Mouse (Mus musculus) CD4-positive naive resting alpha-beta T cell, adult 76 days (primary cell): ENCODE measurements around the gene Rab30. TPM values are rescaled to one million over a fixed set of nuclear protein-coding genes. Genes with fewer than 3 reads are reported as not detected.

Source experiments
- total RNA-seq: library from RNA; stranded (reverse); gene quantifications from one replicate; pipeline ENCODE4 v1.2.4, GENCODE M21; 2023

Gene Rab30
- total RNA-seq: 7.7 TPM

GRCm38 (mm10) chr7:92741152-92741860 is at the start of gene Rab30:
Rab30 (plus strand) TSS chr7:92741603.

GRCm38 (mm10) chr7:92874116-92874675 is 132.8 kb downstream of the Rab30 start, which contains the start of the genes Ddias and Prcp:
Ddias (minus strand) TSS chr7:92874247.
Prcp (plus strand) TSS chr7:92874470.

Other genes with a start within 250 kb of the Rab30 start
- gene Ccdc90b, start 180.5 kb upstream of the Rab30 start, total RNA-seq: 8.0 TPM
- gene Ankrd42, start 104.5 kb upstream of the Rab30 start, total RNA-seq: 0.32 TPM
- gene Pcf11, start 71.7 kb upstream of the Rab30 start, total RNA-seq: 273 TPM
- 3.7 TPM for gene Ddias, start 132.6 kb downstream of the Rab30 start, total RNA-seq
- 16.0 TPM for gene Prcp, start 132.9 kb downstream of the Rab30 start, total RNA-seq